Mouse (Mus musculus) left cerebral cortex, adult 9 months (tissue): ENCODE measurements around the gene Dnttip2.
"Not testable (repeated sequence)": the region's sequence is repeated elsewhere in the genome, so short reads cannot be mapped to it uniquely, and the experiment has no call there.

ENCODE experiments used
- DNase-seq, 2 experiments: peaks; one replicate each; pipeline ENCODE4 v3.0.0; 2022; ENCODE audit warnings: low spot score in 2 of 2

Gene Dnttip2

DNA sequence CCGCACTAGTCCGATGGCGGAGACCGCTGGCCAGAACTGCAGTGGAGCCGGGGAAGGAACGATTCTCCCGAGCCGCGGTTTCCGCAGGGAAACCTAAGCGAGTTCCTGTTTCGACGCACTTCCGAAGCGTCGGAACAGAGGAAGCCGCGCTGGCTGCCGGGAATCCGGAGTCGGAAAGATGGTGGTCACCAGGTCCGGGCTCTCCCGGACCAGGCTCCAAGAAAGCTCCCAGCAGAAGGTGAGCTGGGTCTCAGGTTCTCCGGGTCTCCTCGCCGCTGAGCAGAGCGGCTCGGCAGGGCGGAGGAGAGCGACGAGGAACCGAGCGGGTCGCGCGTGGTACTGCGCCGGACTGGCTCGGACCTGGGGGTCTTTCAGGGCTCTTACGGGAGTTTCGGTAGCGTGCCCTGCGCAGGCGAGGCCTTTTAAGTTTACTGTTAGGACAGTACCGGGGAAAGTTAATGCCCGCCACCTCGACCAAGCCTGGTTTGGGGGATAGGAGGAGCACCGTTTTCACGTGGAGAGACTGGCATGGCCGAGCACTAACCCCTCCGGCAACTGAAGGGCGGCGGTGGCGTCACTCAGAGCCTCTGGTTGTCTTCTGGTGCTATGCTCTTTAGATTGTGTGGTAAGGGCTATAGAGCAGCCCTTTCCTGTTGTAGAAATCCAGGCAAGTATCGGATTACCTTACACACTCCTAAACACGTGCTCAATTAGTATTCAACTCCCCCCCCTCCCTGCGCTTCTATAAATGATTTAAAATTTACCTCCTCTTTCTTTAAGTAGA, at the start of gene Dnttip2:
Dnttip2 (plus strand) TSS at position 148 of the 784 bp plus-strand sequence.
- peak; percentile 76 to 92 for DNase-seq

DNA sequence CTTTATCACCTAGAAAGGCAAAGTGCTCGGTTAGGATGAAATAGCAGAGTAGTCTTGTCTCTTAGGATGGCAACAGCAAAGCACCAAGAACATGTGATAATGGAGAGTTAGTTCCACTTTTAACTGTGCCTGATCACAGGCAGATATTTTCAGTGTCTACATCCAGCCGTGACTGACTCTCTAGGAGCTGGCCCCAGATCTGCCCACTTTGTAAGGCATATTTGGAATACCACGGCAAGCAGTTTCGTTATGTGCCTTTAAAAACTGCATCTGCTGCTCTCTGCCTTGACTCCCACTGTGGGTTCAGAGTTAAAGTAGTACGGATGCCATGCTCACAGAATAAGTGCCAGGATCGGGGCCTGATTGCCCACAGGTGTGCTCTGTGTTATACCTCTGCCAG, 47.2 kb upstream of the Dnttip2 start:
- not testable (repeated sequence) for DNase-seq

DNA sequence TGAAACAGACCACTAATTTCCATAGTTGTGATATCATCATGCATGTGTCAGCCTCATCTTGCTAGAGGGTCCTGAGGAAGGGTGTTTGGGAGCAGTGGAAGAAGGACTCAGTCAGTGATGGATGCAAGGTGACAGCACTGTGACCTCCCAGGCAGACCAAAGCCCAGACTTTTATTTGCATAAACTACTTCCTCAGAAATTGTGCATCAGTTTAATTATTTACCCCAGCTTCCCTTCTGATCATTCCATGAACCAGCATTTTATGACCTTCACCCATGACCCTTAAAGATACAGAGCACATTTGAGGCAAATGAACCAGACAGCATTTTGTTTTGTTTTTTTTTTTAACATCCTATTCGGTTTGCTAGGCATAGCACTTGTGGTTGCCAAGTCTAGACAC, 38.4 kb upstream of the Dnttip2 start:
- DNase-seq, result no peak

DNA sequence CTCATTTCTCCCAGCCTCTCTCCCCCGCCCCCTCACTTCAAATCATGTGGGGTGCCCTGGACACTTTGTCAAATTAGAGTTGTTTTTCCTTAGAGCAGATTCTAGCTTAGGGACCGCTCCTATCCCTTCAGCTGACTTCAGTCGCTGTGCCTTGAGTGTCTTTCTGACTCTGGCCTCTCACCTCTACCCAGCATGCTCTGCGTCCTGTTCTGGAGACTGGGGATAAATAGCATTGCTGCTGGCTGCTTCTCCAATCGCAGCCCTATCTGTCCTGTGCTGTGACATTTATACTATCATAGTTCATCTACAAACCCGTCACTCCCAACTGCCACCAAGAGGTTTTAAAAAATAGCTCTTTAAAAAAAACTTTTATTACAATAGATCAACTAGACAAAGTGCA, 31.3 kb upstream of the Dnttip2 start:
- DNase-seq, result no peak

DNA sequence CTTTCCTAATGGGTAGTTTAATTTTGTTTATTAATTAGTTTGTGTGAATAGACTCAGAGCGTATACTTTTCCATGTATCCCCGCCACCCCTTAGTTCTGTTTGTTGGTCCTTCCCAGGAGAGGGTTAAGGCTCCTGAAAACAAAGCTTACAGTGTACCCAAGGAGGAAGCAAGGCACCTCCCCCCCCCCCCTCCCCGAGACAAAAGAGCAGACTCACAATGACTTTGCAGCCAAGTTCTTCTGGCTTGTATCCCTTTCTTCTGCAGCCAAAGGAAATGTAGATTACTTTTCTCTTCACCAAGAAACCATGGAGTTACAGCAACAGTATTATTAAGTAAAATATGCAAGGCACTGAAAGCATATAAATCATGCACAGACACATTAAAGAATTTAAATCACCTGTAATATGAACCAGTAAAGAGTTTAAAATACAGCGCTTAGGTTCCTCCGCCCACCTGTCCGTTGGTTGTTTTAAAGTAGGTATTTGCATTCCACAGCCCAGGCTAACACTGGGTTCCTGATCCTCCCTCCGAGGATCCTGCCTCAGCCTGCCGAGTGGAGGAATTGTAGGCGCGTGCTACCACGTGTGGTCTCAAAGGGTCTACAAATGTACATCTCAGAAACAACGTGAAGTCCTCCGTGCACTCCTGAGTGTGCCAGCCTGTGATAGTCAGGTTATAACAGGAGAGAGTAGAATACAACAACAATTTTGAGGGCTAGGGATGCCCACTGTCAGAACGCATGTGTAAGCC, 30.6 kb upstream of the Dnttip2 start:
- DNase-seq, result no peak

DNA sequence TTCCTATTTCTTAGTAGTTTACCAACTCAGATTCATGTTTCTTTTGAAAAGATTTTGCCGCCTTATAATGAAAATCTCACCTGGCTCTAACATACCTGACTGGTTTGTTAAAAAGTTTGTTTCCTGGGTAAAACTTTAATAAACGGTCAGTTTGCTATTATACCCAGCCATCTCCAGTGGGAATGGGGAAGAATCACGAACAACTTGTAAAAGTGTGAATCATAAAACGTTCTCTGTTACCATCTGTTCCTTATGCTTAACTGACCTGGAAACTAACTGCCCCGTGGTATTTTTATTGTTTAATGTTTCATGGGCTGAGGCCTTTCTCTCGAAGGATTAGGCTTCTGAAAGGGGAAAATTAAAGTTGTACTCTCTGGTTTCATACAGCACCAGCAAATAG, 29.4 kb upstream of the Dnttip2 start:
- DNase-seq, result no peak

DNA sequence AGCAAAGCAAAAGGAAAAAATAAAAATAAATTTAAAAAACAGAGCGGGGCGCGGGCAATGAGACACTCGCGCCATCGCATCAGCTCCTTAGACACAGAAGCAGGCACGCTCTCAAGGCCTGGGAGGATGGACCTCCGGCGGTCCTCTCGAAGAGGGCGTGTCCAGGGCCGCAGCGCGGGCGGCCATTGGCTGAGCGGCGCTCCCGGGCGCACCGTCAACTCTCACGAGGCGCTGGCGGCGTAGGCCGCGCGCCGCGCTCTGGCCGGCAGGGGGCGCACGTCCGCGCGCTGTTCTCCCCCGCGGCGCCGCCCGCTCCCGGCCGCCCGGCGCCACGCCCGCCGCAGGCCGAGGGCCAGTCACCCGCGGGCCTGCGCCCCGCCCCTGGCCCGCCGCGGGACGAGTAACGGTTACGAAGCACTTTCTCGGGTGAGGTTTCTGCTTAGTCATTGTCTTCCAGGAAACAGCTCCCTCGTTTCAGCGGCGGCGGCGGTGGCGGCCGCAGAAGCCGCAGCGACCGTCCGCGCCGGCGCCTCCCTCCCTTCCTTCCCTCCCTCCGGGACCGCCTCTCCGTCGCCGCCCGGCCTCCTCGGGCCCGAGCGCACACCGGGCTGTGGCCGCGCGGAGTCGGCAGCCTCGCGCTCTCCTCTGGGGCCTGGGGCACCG, 28.8 kb upstream of the Dnttip2 start, which contains the start of gene Gclm:
Gclm (plus strand) TSS at position 343 of the 663 bp plus-strand sequence.
- DNase-seq, result peak; percentile 83 to 91

DNA sequence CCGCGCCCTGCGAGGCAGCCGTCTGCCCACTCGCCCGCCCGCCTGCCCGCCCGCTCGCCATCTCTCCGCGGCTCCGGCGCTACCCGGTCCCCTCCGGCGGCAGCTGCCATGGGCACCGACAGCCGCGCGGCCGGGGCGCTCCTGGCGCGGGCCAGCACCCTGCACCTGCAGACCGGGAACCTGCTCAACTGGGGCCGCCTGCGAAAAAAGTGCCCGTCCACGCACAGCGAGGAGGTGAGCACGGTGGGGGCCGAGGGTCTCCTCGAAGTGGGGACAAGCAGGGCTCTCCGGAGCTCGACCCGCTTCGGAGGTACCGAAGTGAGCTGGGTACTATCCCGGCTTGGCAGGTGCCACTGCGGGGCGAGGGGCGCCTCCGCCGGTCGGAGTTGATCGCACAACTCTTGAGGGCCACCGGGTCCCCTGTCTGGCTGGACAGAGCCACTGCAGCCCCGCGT, 28.3 kb upstream of the Dnttip2 start:
- peak in 1 of 2 experiments; percentile 41 for DNase-seq

DNA sequence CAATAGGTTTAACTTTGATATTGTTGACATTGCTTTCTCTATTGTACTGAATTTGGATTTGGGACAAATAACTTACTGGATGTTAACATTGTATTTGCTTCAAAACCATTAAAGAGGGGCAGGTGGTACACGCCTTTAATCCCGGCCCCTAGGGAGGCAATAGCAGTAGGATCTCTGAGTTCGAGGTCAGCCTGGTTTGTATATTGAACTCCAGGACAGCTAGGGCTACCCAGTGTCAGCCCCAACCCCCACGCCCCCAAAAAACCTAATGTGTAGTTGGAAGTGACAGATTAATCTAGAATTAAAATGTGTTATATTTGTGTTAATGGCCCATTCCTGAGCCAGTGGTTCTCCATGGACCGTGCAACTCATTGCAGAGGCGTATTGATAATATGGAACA, 27.8 kb upstream of the Dnttip2 start:
- DNase-seq, result no peak

DNA sequence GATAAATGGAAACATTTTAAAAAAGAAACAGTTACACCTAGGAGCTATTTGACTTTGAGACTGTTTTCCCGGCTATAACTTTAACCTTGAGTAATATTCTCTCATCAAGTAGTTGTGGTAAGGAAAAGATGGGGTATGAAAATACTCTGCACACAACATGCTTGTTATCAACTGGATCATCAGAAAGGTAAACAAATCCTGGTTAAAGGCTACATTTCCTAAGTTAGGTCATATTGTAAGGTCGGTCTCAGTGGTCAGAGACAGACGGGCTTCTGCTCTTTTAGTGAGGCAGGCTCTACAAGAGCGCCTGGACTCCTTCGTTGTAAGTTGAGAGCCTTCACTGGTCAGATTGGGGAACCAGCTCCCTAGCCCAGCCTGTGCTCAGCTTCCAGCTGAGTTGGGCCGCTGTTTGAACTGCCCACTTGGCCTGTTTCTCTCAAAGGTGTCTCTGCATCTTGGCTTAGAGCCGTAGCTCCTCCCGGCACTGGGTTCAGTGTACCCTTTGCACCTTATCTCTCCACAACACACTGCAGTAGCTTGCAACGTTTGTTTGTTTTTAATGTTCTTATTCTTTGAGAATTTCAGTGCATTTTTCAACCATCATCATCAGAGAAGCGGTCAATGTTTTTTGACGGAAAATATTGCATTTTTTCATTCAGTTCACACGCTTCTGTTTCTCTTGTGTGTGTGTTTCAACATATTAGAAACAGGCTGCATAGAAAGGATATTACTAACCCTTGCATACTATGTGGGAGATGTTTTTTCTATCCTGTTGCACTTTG, 27.0 kb upstream of the Dnttip2 start:
- DNase-seq, result no peak

DNA sequence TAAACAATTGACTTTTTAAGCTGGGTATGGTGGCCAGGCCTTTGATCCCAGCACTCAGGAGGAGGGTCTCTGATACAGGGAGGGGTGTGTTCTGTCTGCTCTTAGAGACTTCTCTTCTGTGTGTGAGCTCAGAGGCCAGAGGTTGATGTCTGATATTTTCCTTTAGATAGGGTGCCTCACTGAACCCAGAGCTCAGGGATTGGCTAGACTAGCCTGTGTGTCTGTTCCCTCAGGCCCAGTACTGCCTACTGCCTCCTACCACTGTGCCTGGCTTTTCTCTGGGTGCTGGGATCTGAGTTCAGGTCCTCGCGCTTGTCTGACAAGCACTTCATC, 26.5 kb upstream of the Dnttip2 start:
- DNase-seq, result no peak

DNA sequence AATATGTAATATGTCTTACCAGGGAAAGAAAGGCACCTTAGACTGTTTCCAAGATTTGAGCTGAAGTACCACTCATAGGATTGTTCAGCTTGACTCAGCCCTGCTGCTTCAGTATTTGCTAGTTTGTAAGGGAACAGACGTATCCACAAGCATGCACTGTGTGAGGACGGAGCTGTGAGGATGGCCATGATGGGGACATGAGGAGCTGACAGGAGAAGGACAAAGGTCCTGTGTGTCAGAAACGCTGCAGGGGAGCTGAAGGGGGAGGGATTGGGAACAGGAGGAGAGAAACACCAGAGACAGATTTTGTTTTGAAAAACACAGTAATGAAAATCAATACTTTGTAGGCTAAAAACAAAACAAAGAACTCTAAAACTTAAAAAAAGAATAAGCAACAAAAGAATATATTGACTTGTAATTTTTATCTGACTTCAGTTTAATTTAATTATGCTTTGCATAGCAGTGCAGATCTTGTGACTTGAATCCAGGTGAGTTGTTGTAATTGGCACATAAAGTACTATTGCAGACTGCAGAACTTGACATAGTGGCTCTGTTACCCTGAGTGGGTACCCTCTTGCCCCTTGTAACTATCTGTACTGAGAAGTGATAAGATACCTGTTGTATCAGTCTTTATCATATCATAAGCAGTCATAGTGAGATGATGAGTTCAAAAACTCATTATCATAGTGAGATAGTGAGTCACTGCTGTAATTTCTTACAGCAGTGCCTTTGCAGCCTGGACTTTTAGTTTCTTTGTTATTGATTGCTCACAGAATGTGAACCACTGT, 21.5 kb upstream of the Dnttip2 start:
- no peak for DNase-seq

DNA sequence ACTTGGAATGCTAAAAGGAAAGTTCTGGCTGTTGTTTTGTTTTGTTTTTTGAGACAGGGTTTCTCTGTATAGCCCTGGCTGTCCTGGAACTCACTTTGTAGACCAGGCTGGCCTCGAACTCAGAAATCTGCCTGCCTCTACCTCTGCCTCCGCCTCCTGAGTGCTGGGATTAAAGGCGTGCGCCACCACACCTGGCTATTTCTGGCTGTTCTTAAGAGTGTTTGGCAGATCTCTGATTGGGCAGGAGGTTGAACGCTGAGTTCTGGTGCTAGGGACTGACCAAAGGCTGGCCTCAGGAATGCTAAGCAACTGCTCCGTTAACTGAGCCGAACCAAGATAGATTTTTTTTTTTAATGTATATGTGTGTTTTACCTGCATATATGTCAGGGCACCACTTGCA, 20.1 kb upstream of the Dnttip2 start:
- DNase-seq, result not testable (repeated sequence)

DNA sequence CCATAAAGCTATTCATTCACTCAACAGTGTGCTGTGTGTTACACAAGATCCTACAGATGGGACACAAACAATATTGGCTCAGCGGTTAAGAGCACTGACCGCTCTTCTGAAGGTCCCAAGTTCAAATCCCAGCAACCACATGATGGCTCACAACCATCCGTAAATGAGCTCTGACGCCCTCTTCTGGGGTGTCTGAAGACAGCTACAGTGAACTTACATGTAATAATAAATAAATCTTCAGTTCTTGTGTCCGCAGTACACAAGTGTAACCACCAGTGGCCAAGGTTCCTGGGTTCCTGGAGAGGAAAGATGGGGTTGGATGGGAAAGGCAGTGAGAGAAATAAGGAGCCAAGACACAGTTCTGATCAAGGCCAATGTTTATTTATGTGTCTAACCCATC, 4.2 kb upstream of the Dnttip2 start:
- no peak for DNase-seq

DNA sequence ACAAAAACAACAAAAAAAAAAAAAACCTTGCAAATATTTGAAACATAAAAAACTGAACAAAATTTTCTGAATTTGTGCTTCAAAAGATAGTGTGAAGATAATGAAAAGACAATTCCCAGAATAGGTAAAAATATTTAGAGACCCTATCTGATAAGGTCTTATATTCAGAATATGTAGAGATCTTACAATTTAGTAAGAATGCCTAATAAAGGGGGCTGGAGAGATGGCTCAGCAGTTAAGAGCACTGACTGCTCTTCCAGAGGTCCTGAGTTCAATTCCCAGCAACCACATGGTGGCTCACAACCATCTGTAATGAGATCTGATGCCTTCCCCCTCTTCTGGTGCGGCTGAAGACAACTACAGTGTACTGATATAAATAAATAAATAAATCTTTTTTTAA, 1.6 kb upstream of the Dnttip2 start:
- DNase-seq, result not testable (repeated sequence)

DNA sequence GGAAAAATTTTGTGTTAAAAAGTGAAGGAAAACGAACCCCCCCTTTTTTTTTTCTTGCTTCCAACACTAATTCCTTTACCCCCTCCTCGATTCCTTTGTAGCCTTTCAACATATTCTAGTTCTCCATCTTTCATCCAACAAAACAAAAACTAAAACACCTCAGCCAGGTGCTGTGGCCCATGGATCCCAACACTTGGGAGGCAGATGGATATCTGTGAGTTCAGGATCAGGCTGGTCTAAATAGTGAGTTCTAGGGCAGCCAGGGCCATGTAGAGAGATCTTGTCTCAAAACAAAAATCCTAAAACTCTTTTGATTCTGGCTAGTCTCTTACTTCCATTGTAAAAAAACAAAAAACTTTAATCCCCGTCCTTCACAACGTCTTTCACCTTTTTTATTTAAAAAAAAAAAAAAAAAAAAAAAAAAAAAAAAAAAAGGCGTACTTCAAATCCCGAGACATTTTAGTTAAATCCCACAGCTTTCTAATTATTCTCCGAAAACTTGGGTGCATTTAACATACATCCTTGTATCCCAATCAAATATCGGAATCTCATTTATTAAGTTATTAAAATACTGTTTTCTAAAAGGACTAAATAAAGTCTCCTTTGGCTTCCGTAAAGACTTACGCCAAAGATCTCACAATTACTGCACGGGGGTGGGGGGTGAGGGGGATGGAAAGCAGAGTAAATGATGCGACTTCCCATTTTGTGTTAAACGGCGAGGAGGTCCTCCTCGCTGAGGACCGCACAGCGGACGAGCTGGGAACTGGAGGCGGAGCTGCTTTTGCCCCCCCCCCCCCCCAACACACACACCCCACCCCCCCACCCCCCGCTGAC, 564 bp upstream of the Dnttip2 start:
- no peak for DNase-seq

DNA sequence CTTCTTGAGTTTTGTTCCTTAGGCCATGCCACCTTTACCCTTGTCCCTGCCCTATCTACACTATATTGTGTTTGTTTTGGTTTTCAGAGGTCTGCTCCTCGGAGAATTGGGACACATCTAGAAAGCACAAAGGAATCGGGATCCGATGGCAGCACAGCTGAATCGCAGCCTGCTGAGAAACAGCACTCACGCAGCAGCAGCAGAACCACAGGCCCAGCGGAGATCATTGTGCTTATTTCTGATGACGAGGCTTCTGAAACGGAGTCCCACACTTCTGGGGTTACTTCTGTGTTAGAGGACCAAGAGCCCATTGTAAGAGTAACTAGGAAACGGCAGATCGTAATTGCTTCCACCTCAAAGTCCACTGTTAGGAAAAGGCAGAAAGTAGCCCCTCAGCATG, 923 bp downstream of the Dnttip2 start:
- no peak for DNase-seq

DNA sequence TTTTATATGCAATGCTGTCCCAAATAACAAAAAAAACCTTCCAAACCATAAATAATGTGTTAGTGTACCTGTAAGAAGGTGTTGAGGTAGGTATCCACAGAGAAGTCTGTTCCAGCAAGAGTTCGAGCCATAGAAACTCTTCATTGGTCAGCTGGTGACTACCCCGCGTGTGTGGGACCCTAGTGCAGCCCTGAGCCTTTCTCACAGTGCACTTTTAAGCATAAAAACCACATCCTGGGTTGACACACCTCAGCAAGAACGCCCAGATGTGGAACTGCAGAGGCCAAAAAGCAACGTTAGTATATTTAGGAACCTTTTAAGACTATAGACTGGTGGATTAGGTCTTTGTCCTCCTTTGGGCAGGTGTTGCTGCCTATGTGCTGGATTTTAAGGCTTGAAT, 13.0 kb downstream of the Dnttip2 start:
- no peak for DNase-seq

DNA sequence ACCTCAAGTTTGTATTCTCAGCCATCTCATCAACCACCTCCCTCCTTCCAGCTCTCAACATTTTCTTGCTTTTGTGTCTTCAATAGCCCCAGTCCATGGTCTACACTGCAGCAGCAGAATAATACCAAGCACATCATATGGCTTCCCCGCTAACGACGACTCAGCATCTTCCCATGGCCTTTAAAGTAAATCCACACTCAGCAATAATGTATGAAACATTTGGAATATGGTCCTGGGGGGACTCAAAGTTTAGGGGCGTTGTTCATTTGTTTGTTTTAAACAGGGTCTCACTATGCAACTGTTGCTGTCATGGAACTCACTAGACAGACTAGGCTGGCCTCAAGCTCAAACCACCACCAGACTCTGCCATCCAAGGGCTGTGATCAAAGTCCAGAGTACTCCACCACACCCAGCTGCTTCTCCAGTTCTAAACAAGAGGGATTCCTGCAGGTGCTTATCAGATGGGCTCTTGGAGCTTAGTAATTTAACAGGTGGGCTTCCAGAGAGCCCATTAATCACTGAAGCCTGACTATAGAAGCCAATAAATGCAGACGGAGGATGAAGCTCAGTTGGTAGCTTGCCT, 14.5 kb downstream of the Dnttip2 start:
- no peak for DNase-seq

DNA sequence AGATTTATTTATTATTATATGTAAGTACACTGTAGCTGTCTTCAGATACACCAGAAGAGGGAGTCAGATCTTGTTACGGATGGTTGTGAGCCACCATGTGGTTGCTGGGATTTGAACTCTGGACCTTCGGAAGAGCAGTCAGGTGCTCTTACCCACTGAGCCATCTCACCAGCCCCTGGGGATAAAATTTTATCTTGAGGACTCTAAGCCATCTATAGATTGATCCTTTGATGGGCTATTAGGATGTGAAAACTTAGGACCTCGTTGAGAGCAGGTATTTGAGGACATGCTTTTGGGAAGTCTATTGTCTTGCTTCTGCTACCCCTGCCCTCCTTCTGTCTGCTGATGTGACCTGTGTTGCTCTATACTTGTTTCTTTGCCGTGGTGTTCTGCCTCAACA, 15.2 kb downstream of the Dnttip2 start:
- not testable (repeated sequence) for DNase-seq
